In genomic region chr6:54562018-54562809, GRCm38 (mm10) we compare ENCODE assay signal across 28 mouse cellular contexts. TPM values are rescaled to one million over a fixed set of nuclear protein-coding genes. Genes with fewer than 3 reads are reported as not detected.
DNase-seq lines count a peak whose midpoint lies in the region; ATAC-seq and TF ChIP-seq lines count a peak whose summit lies in the region.
"Had no signal": no experiment of that assay in that cellular context is flagged by ENCODE, and none has a peak within 500 bp of the region (broad histone marks: within the 10 kb centered on the region; RNA-seq: fewer than 3 reads in every experiment).

No protein-coding gene starts in this region.

- 63% methylated on average over 17 of the region's 17 CpGs for WGBS in hindbrain, embryonic 13.5 days
- 60% methylated on average over 17 of the region's 17 CpGs for WGBS in hindbrain, embryonic 11.5 days
- WGBS in forebrain, postnatal 0 days = 65% methylated on average over 17 of the region's 17 CpGs
- WGBS in midbrain, embryonic 14.5 days = 67% methylated on average over 17 of the region's 17 CpGs

- TF ChIP-seq CTCF in forebrain, postnatal 0 days (IDR thresholded peaks at IDR 0.05; ENCODE audit: low read depth) = no peak

- H3K4me1 ChIP-seq in hindbrain, embryonic 13.5 days (replicated peaks) = peaks cover 65% of the 10 kb centered on the region
- peaks cover 7% of the 10 kb centered on the region; the same call in 1 of the 2 replicates for H3K4me1 ChIP-seq in hindbrain, embryonic 11.5 days (replicated peaks; ENCODE audit: control insufficient read depth, insufficient read depth, low read length)
- H3K4me1 ChIP-seq in forebrain, postnatal 0 days (ENCODE audit: insufficient read depth) = peaks cover 17% of the 10 kb centered on the region; the same call in 1 of the 2 replicates
- H3K4me1 ChIP-seq in midbrain, embryonic 14.5 days (ENCODE audit: control insufficient read depth, insufficient read depth, low read length) = peaks cover 37% of the 10 kb centered on the region
- H3K4me1 ChIP-seq: stomach, embryonic 15.5 days had no signal

- no peaks in the 10 kb centered on the region for H3K9me3 ChIP-seq in hindbrain, embryonic 13.5 days
- no peaks in the 10 kb centered on the region for H3K9me3 ChIP-seq in hindbrain, embryonic 11.5 days (ENCODE audit: control insufficient read depth, low read length)
- no peaks in the 10 kb centered on the region for H3K9me3 ChIP-seq in forebrain, postnatal 0 days (ENCODE audit: low read length)
- no peaks in the 10 kb centered on the region for H3K9me3 ChIP-seq in midbrain, embryonic 14.5 days (ENCODE audit: control insufficient read depth, low read length)
- H3K9me3 ChIP-seq: embryonic facial prominence, embryonic 15.5 days; heart, embryonic 15.5 days; limb, embryonic 12.5 days; neural tube, embryonic 15.5 days; stomach, embryonic 15.5 days had no signal

- ATAC-seq in hindbrain, embryonic 13.5 days (ENCODE audit: low FRiP score) = no peak
- no peak for ATAC-seq in hindbrain, embryonic 11.5 days (ENCODE audit: low FRiP score)
- ATAC-seq in forebrain, postnatal 0 days = no peak
- ATAC-seq in midbrain, embryonic 14.5 days (ENCODE audit: low FRiP score, low TSS enrichment) = no peak
- ATAC-seq in inflammation-experienced regulatory T-cells, adult 6 months = no peak
- ATAC-seq: intestine, embryonic 16.5 days; liver, postnatal 0 days; lung, postnatal 0 days had no signal

- no peak overlapping the region for H3K27ac ChIP-seq in hindbrain, embryonic 13.5 days
- H3K27ac ChIP-seq in hindbrain, embryonic 11.5 days (ENCODE audit: low read depth, low read length) = no peak overlapping the region
- H3K27ac ChIP-seq in forebrain, postnatal 0 days (ENCODE audit: low read depth, low read length) = no peak overlapping the region
- H3K27ac ChIP-seq in midbrain, embryonic 14.5 days (replicated peaks; ENCODE audit: low read depth, low read length) = no peak overlapping the region
- H3K27ac ChIP-seq: embryonic facial prominence, embryonic 15.5 days; heart, adult 2 months; heart, embryonic 15.5 days; limb, embryonic 12.5 days; macrophage; neural tube, embryonic 15.5 days; stomach, embryonic 15.5 days had no signal

- H3K9ac ChIP-seq in hindbrain, embryonic 13.5 days = no peak overlapping the region
- no peak overlapping the region for H3K9ac ChIP-seq in hindbrain, embryonic 11.5 days (ENCODE audit: low read depth, low read length)
- H3K9ac ChIP-seq in forebrain, postnatal 0 days = no peak overlapping the region
- H3K9ac ChIP-seq in midbrain, embryonic 14.5 days (replicated peaks; ENCODE audit: low read length) = no peak overlapping the region
- H3K9ac ChIP-seq: embryonic facial prominence, embryonic 15.5 days; heart, embryonic 15.5 days; limb, embryonic 12.5 days; liver, postnatal 0 days; neural tube, embryonic 15.5 days; stomach, embryonic 15.5 days had no signal

- H3K27me3 ChIP-seq in hindbrain, embryonic 13.5 days = no peaks in the 10 kb centered on the region
- H3K27me3 ChIP-seq in hindbrain, embryonic 11.5 days (ENCODE audit: control insufficient read depth, insufficient read depth, low read length) = no peaks in the 10 kb centered on the region
- no peaks in the 10 kb centered on the region for H3K27me3 ChIP-seq in forebrain, postnatal 0 days (ENCODE audit: insufficient read depth, low read length)
- no peaks in the 10 kb centered on the region for H3K27me3 ChIP-seq in midbrain, embryonic 14.5 days (ENCODE audit: control insufficient read depth, insufficient read depth, low read length)
- H3K27me3 ChIP-seq: embryonic facial prominence, embryonic 15.5 days; limb, embryonic 12.5 days; neural tube, embryonic 15.5 days; stomach, embryonic 15.5 days had no signal

- peak; percentile 45 to 48 for DNase-seq in cerebellum, postnatal 25 days
- DNase-seq in cerebellum, adult 11 months = no peak
- DNase-seq in hindbrain, embryonic 11.5 days (ENCODE audit: low spot score) = no peak
- DNase-seq in forebrain, postnatal 0 days = no peak
- no peak for DNase-seq in midbrain, embryonic 14.5 days
- DNase-seq in right cerebral cortex, postnatal 14 days = no peak
- DNase-seq: adrenal gland, postnatal 25 days; gastrocnemius, postnatal 25 days; heart, adult 2 months; heart, postnatal 4 days; kidney, adult 9 months; kidney, postnatal 14 days; liver, postnatal 0 days; right cerebral cortex, adult 18-20 months; thymus, postnatal 36 days had no signal

- H3K4me3 ChIP-seq in hindbrain, embryonic 13.5 days = no peak overlapping the region
- no peak overlapping the region for H3K4me3 ChIP-seq in hindbrain, embryonic 11.5 days (ENCODE audit: low read depth, low read length)
- no peak overlapping the region for H3K4me3 ChIP-seq in forebrain, postnatal 0 days (ENCODE audit: low read depth, low read length)
- H3K4me3 ChIP-seq in midbrain, embryonic 14.5 days (replicated peaks; ENCODE audit: low read depth, low read length) = no peak overlapping the region
- H3K4me3 ChIP-seq: embryonic facial prominence, embryonic 15.5 days; heart, adult 2 months; heart, embryonic 15.5 days; limb, embryonic 12.5 days; myocyte; neural tube, embryonic 15.5 days; stomach, embryonic 15.5 days had no signal

- H3K36me3 ChIP-seq in hindbrain, embryonic 13.5 days = no peaks in the 10 kb centered on the region
- H3K36me3 ChIP-seq in hindbrain, embryonic 11.5 days (ENCODE audit: control insufficient read depth, insufficient read depth, low read length) = no peaks in the 10 kb centered on the region
- H3K36me3 ChIP-seq in forebrain, postnatal 0 days (ENCODE audit: insufficient read depth) = no peaks in the 10 kb centered on the region
- no peaks in the 10 kb centered on the region for H3K36me3 ChIP-seq in midbrain, embryonic 14.5 days (ENCODE audit: control insufficient read depth, insufficient read depth, low read length)
- H3K36me3 ChIP-seq: embryonic facial prominence, embryonic 15.5 days; heart, embryonic 15.5 days; limb, embryonic 12.5 days; neural tube, embryonic 15.5 days; stomach, embryonic 15.5 days had no signal

- H3K4me2 ChIP-seq in hindbrain, embryonic 13.5 days = peak overlapping the region; percentile 21; the same call in 1 of the 2 replicates
- no peak overlapping the region for H3K4me2 ChIP-seq in hindbrain, embryonic 11.5 days (replicated peaks; ENCODE audit: low read depth, low read length)
- H3K4me2 ChIP-seq in forebrain, postnatal 0 days (ENCODE audit: low read depth) = peak overlapping the region; percentile 10; the same call in 1 of the 2 replicates
- H3K4me2 ChIP-seq in midbrain, embryonic 14.5 days (ENCODE audit: low read length) = peak overlapping the region; percentile 12; the same call in 1 of the 2 replicates
- H3K4me2 ChIP-seq: embryonic facial prominence, embryonic 15.5 days; heart, embryonic 15.5 days; limb, embryonic 12.5 days; liver, embryonic 11.5 days; neural tube, embryonic 15.5 days; stomach, embryonic 15.5 days had no signal

RNA-seq across cellular contexts. Expression of gene Scrn1, which starts 4.1 kb away (rescaled TPM):
- 87.1 and 91.6 TPM in 2 replicates for polyA plus RNA-seq in hindbrain, embryonic 13.5 days (2015; fragmentation: Nextera tagmentation; extraction: Ambion mirVana)
- 70.4 and 75.2 TPM in 2 replicates for polyA plus RNA-seq in hindbrain, embryonic 11.5 days (2014; fragmentation: Nextera tagmentation; extraction: Ambion mirVana)
- 189 and 195 TPM in 2 replicates for total RNA-seq in forebrain, postnatal 0 days (2014; rRNA removed)
- polyA plus RNA-seq in forebrain, postnatal 0 days (2015; fragmentation: Nextera tagmentation; extraction: Ambion mirVana) = 95.5 and 122 TPM in 2 replicates
- polyA plus RNA-seq in midbrain, embryonic 14.5 days (2014; fragmentation: Nextera tagmentation; extraction: Ambion mirVana) = 88.0 and 104 TPM in 2 replicates
- under 1 TPM in 1 of 3 experiments, not detected in 2; 0.13 TPM for polyA plus RNA-seq in inflammation-experienced regulatory T-cells, adult 6 months (2017; shearing (Covaris generic))
- total RNA-seq: common myeloid progenitor, adult 5-6 weeks had no signal
- polyA plus RNA-seq: macrophage had no signal

RNA-seq across cellular contexts. Expression of gene Plekha8, which starts 32.7 kb away (rescaled TPM):
- 8.8 and 9.2 TPM in 2 replicates for polyA plus RNA-seq in hindbrain, embryonic 13.5 days (2015; fragmentation: Nextera tagmentation; extraction: Ambion mirVana)
- polyA plus RNA-seq in hindbrain, embryonic 11.5 days (2014; fragmentation: Nextera tagmentation; extraction: Ambion mirVana) = 16.8 and 19.6 TPM in 2 replicates
- 14.8 and 19.3 TPM in 2 replicates for total RNA-seq in forebrain, postnatal 0 days (2014; rRNA removed)
- polyA plus RNA-seq in forebrain, postnatal 0 days (2015; fragmentation: Nextera tagmentation; extraction: Ambion mirVana) = 4.5 and 4.7 TPM in 2 replicates
- polyA plus RNA-seq in midbrain, embryonic 14.5 days (2014; fragmentation: Nextera tagmentation; extraction: Ambion mirVana) = 11.1 and 15.8 TPM in 2 replicates
- 1 to 10 TPM; 1.3 to 1.6 (median 1.5) TPM for polyA plus RNA-seq in inflammation-experienced regulatory T-cells, adult 6 months (2017; shearing (Covaris generic))

RNA-seq across cellular contexts. Expression of gene Fkbp14, which starts 34.9 kb away (rescaled TPM):
- 10.6 and 11.9 TPM in 2 replicates for polyA plus RNA-seq in hindbrain, embryonic 13.5 days (2015; fragmentation: Nextera tagmentation; extraction: Ambion mirVana)
- polyA plus RNA-seq in hindbrain, embryonic 11.5 days (2014; fragmentation: Nextera tagmentation; extraction: Ambion mirVana) = 16.2 and 17.9 TPM in 2 replicates
- 5.2 and 9.6 TPM in 2 replicates for total RNA-seq in forebrain, postnatal 0 days (2014; rRNA removed)
- 4.1 and 4.5 TPM in 2 replicates for polyA plus RNA-seq in forebrain, postnatal 0 days (2015; fragmentation: Nextera tagmentation; extraction: Ambion mirVana)
- polyA plus RNA-seq in midbrain, embryonic 14.5 days (2014; fragmentation: Nextera tagmentation; extraction: Ambion mirVana) = 4.3 and 8.1 TPM in 2 replicates
- not detected for polyA plus RNA-seq in inflammation-experienced regulatory T-cells, adult 6 months (2017; shearing (Covaris generic))

Comparison
In these comparisons a context has a peak if more than half of its experiments do, and no peak if none do; other contexts are left out.
1. DNase-seq: peak in cerebellum, postnatal 25 days (2 of 2); none in cerebellum, adult 11 months (single experiment), hindbrain, embryonic 11.5 days (single experiment), forebrain, postnatal 0 days (single experiment), midbrain, embryonic 14.5 days (single experiment) and right cerebral cortex, postnatal 14 days (single experiment).
2. RNA of gene Scrn1, which starts 4.1 kb away (polyA plus RNA-seq): 95.5 to 122 TPM in forebrain, postnatal 0 days, 88.0 to 104 TPM in midbrain, embryonic 14.5 days, 87.1 to 91.6 TPM in hindbrain, embryonic 13.5 days and 70.4 to 75.2 TPM in hindbrain, embryonic 11.5 days; 0.13 TPM in inflammation-experienced regulatory T-cells, adult 6 months; every median in the first group is over 10 times any median in the second.